Mouse (Mus musculus) adrenal gland, postnatal 4 days (tissue): ENCODE measurements around the gene Gm10378. TPM values are rescaled to one million over a fixed set of nuclear protein-coding genes. Genes with fewer than 3 reads are reported as not detected.
"Not testable (repeated sequence)": the region's sequence is repeated elsewhere in the genome, so short reads cannot be mapped to it uniquely, and the experiment has no call there.

Source experiments
- DNase-seq, 2 experiments: peaks; one replicate each; pipeline ENCODE4 v3.0.0; 2021 to 2022; ENCODE audit warnings: low spot score in 2 of 2, mixed read lengths in 2 of 2
- long read RNA-seq, 2 experiments: library from polyadenylated mRNA; stranded (forward); transcript quantifications; one replicate each; pipeline ENCODE4 v2.0.0; 2021
- microRNA-seq: library from miRNA; unstranded; fragments of <30 nt; microRNA quantifications from one replicate; pipeline ENCODE4 v1.2.0, GENCODE M21; 2021
- total RNA-seq, 2 experiments: library from RNA; stranded (reverse); gene quantifications; 2 replicates each; pipeline ENCODE4 v1.2.3; 2021

The Gm10378 gene
- total RNA-seq: not detected
- long read RNA-seq, experiment 1: 0 reads
- long read RNA-seq, experiment 2: 0 reads

DNA sequence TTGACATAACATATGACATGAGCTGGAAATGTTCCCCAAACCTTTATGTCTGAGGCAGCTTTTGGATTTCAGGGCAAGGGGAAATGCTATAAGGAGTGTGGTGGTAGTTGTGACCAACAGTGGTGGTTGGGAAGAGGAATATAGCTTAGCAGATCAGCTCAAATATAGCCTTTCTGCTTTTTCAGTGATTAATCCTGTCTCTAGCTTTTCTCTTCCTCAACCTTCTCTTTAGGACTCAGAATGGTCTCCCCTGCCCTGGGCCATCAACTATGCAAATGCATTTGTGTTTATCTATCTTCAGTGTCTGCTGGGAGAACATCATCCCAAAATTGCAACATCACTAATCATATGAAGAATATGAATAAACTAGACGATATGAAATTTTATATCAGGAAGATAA, at the start of gene Gm10378:
TSS of gene Gm10378 (plus strand) at position 301 of the 400 bp plus-strand sequence.
- DNase-seq: not testable (repeated sequence)

DNA sequence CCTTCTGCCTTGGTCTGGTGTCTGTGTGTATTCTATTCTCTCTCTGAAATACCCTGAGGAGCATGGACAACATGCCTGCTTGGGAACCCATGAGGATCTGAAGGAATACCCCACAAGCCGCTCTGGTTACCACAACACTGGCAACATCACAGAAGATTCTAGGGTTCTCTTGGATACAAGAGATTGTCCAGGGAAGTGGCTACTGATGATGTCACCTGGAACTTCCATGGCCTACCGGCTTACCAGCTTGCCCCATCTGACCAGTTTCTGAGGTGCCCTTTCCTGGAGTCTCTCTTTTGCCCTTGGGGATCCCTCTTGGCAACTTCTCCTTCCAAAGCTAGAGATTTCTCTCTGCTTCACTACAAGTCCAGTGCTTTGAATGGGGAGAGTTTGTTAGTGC, 13.9 kb upstream of the Gm10378 start, which contains the start of gene Gm3633:
TSS of gene Gm3633 (minus strand) at position 101 of the 400 bp plus-strand sequence.
- not testable (repeated sequence) for DNase-seq

Small RNA genes lying within 50 kb of the gene (microRNA-seq; reads per million reads assigned to microRNA genes)
- gene Gm23620: not detected
- not detected for gene Gm25228

Other genes with a start within 250 kb of the Gm10378 start
- gene Gm8005, start 216.3 kb upstream of the Gm10378 start, total RNA-seq: not detected
- not detected for gene Gm8011, start 192.1 kb upstream of the Gm10378 start, total RNA-seq
- not detected for gene Gm8020, start 153.6 kb upstream of the Gm10378 start, total RNA-seq
- not detected for gene Gm8024, start 131.7 kb upstream of the Gm10378 start, total RNA-seq
- not detected for gene Gm17124, start 56.1 kb upstream of the Gm10378 start, total RNA-seq
- gene Gm3633, start 14.0 kb upstream of the Gm10378 start, total RNA-seq: not detected
- not detected for gene Gm3015, start 112.9 kb downstream of the Gm10378 start, total RNA-seq
- gene Gm10377, start 142.0 kb downstream of the Gm10378 start, total RNA-seq: not detected
- gene Gm21977, start 197.5 kb downstream of the Gm10378 start, total RNA-seq: not detected